Mouse (Mus musculus) heart, postnatal 36 days (tissue): ENCODE measurements around the gene Dcun1d3. TPM values are rescaled to one million over a fixed set of nuclear protein-coding genes. Genes with fewer than 3 reads are reported as not detected.

ENCODE experiments used
- DNase-seq, 2 experiments: peaks; one replicate each; pipeline ENCODE4 v3.0.0; 2021 to 2022
- intact Hi-C: fragments of 180-260 bp; cut with DNase I; formaldehyde crosslinking; loops from one replicate; pipeline ENCODE4 v1.15.1; 2025
- total RNA-seq, 2 experiments: library from RNA; stranded (reverse); gene quantifications; 2 replicates each; pipeline ENCODE4 v1.2.3; 2021

Dcun1d3 gene
- total RNA-seq, 2 experiments from 2014 or later, result 9.2 to 14.5 TPM

DNA sequence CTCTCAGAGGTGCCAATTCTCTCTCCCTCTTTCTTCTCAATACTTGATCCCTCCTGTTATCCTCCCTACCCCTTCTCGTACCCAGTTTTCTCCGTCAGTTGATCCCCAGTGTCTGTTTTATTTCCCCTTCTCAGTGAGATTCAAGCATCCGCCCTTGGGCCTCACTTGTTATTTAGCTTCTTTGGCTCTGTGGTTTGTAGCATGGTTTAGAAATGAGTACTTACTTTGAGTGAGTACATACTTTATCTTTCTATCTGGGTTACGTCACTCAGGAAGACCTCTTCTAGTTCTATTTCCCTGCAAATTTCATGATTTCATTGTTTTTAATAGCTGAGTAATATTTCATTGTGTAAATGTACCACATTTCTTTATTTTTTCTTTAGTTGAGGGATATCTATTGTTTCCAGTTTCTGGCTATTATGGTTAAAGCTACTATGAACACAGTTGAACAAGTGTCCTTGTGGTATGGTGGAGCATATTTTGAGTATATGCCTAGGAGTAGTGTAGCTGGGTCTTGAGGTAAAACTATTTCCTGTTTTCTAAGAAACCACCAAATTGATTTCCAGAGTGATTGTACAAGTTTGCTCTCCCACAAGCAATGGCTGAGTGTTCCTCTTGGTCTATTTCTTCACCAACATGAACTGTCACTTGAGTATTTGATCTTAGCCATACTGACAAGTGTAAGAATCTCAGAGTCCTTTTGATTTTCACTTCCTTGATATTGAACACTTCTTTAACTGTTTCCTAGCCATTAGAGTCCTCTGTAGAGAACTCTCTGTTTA lies 59.9 kb downstream of the Dcun1d3 start:
- DNase-seq, result no peak
- intact Hi-C loops, result no loop called here

- intact Hi-C loops, result no loop called here
- DNase-seq, result no peak
These were observed 60.7 kb downstream of the Dcun1d3 start for GRCm38 (mm10) chr7:119835371-119835770.

GRCm38 (mm10) chr7:119808723-119809122 lies 87.4 kb downstream of the Dcun1d3 start:
- intact Hi-C loops, result no loop called here
- no peak for DNase-seq

- intact Hi-C loops, result no loop called here
- DNase-seq, result no peak
These were observed 88.7 kb downstream of the Dcun1d3 start for GRCm38 (mm10) chr7:119807396-119807795.

Other genes with a start within 250 kb of the Dcun1d3 start
- not detected for gene Acsm4, start 206.3 kb downstream of the Dcun1d3 start, total RNA-seq
- 10 to 100 TPM; 14.8 to 17.6 TPM for gene Thumpd1, start 175.5 kb downstream of the Dcun1d3 start, total RNA-seq
- gene Acsm3, start 135.4 kb downstream of the Dcun1d3 start, total RNA-seq, result under 1 TPM; 0.38 to 0.83 TPM
- gene Rexo5, start 102.3 kb downstream of the Dcun1d3 start, total RNA-seq, result 1 to 10 TPM; 1.6 to 1.7 TPM
- gene Eri2, start 102.2 kb downstream of the Dcun1d3 start, total RNA-seq, result 1 to 10 TPM; 1.9 to 2.3 TPM
- 1 to 10 TPM; 7.9 to 9.0 TPM for gene Lyrm1, start 437 bp downstream of the Dcun1d3 start, total RNA-seq
- not detected for gene Dnah3, start 199.0 kb upstream of the Dcun1d3 start, total RNA-seq
- gene Tmem159, start 206.1 kb upstream of the Dcun1d3 start, total RNA-seq, result 10 to 100 TPM; 24.1 to 54.3 TPM
- 1 to 10 TPM in 1 of 2 experiments, under 1 TPM in 1; 0.65 to 1.8 TPM for gene Zp2, start 249.0 kb upstream of the Dcun1d3 start, total RNA-seq